Mouse (Mus musculus): ENCODE data around the gene Sphk2.

Gene Sphk2

DNA sequence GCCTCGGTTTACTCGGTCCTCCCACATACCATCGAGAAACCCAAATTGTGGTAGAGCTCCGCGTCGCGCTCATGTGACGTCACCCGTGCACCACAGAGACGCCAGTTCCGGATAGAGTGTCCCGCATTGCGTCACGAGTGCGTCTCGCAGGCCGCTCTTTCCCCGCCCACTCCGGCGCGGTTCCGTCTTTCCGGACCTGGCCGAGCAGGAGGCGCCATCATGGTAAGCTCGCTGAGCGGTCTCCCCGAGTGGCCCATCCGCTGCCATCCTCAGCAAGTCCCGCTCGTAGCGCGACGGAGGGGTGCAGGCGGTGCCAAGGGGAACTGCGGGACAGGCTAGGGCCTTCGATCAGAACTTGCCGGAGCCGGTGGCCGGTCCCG, at the start of gene Sphk2:
Sphk2 (minus strand) TSS at position 85 of the 380 bp plus-strand sequence.
- peak; percentile 95 to 98 for DNase-seq (ENCODE audit: low spot score in 2 of 2)

DNA sequence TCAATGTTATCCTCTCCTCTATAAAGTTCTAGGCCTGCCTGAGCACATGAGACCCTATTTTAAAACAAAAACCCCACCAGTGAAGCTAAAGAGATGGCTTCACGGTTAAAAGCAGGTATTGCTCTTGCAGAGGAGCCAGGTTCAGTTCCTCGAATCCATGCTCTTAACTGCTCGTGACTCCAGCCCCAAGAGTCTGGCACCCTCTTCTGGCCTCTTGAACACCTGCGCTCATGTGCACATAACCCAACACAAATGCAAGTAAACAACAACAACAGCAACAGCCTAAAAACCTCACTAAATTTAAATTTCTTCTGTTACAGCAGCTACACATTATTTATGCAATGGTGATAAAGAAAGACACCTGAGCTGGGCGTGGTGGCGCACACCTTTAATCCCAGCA, 49.7 kb upstream of the Sphk2 start:
- DNase-seq (ENCODE audit: low spot score in 2 of 2) = no peak

DNA sequence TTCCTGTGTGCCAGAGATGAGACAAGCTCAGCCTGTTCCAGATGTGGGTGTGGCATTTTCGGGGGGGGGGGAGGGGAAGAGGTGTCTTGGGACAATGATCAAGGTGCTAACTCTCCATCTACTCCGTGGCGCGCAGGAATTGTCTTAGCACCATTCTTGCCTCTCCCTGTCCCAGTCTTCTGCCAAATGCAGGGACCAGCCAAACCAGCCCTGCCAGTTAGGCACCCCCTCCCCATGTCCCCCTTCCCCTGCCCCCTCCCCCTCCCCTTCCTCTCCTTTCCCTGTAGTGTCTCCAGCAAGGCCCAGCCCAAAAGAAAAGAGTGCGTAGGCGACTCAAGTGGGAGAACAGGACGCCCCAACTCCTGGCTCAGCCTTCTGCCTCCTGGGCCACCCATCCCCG, 49.0 kb upstream of the Sphk2 start:
- DNase-seq (ENCODE audit: low spot score in 2 of 2) = no peak

DNA sequence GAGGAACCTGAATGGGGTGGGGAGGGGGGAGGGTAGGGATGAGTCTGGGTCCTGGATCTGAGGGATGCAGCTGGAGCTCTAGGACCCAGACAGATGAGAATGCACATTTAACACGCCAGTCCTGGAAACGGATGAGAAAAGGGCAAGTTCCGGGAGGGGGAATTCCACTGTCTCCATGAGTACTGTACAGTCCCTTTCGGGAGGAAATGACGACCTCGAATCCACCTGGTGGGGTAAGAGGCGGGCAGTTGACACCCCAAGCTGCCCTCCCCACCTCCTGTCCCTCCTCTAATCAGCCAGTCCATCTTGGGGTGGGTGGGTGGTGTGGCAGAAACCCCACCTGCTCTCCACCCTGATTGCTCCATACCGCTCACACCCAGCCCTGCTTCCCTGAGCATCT, 48.2 kb upstream of the Sphk2 start:
- DNase-seq (ENCODE audit: low spot score in 2 of 2) = no peak

DNA sequence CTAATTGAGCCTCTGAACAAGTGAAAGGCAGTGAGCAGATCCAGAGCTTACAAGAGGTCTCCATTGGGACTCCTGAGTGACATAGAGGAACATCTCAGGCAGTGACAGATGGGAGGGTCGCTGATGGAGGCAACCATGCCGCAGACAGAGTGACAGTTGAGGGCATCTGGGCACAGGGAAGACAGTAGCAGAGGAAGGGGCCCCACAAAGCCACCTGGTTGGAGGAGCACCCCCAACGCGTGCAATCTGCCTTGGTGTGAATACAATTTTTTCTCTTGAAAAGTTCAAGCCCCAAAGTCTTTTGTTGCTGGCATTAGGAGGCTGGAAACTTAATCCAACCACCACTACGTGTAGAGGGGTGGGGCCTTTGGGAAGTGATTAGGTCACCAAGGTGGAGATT, 42.3 kb upstream of the Sphk2 start:
- no peak for DNase-seq (ENCODE audit: low spot score in 2 of 2)

DNA sequence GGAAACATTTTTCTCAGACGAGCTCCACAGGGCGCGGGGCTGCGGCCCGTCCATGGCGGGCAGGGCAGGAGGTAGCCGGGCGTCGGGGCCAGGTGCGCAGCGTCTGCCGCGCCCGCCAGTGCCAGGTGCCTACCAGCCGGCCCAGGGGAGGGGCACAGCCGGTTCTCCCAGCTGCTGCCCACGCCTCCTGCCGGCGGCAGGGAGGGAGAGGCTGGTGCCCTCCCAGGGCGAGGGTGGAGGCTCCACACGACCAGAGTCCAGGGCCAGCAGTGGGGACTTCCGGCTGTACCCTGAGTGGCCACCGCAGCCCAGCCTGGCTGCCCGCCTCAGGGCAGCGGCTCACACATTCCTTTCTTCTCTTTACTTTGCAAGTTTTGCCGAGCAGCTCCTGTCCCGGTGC, 41.6 kb upstream of the Sphk2 start:
- no peak for DNase-seq (ENCODE audit: low spot score in 2 of 2)

DNA sequence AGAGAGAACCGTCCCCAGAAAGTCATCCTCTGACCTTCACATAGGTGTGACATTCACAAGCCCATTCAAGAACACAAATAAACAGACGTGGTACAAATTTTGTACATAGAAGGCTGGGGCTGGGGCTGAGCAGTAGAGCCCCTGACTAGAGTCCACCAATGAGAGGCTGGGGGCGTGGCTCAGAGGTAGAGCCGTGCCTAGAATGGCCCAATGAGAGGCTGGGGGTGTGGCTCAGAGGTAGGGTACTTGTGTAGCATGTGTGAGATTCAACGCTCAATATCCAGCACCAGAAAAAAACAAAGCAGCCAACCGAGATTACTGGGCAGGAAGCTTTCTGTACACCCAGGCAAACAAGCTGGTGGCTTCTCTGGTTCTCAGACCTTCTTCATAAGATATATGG, 37.9 kb upstream of the Sphk2 start:
- no peak for DNase-seq (ENCODE audit: low spot score in 2 of 2)

DNA sequence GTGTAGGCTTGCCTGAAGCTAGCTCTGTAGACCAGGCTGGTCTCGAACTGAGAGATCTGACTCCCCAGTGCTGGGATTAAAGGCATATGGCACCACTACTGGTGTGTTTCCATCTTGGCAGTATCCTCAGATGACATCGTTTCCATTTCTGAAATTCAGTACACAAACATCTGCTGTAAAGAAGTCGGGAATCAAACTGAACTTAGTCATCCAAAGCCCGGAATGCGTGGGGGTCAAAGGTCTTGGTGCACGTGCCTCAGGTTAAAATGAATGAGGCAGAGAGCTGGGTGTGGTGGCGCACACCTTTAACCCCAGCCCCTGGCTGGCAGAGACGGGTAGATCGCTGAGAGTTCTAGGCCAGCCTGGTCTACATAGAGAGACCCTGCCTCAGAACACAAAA, 32.4 kb upstream of the Sphk2 start:
- DNase-seq (ENCODE audit: low spot score in 2 of 2) = no peak

DNA sequence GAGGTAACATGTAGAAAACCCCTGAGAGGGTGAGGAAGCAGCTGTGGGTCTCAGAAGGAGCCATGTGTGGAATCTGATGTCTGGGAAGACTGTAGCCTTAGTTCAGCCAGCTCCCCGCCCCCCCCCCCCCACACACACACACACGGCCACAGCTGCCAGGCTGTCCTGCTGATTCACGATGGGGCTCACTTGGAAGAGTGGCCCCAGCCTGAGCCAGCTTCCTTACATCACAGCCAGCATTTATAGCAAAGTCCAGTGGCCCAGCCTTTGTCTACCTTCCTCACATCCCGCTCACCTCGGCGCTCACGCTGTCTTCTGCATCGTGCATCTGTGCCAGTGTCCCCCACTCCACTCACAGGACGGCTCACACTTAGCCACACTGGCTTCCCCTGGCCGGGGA, 31.6 kb upstream of the Sphk2 start:
- no peak for DNase-seq (ENCODE audit: low spot score in 2 of 2)

DNA sequence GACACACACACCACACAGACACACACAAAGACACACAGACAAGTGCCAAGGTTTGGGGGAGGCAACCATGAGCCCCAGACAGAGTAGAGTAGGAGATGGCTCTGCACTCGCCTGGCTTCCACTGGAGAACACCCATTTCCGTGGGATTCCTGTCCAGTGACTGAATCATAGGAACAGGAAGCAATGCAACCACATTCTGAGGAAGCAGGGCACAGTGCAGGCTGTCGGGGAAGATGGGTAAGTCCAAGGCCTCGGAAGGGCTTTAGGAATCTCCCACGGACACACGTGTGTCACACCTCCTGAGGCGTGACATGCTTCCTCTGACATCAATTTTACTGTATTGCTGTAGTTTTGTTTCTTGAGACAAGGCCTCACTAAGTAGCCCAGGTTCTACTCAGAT, 30.3 kb upstream of the Sphk2 start:
- no peak for DNase-seq (ENCODE audit: low spot score in 2 of 2)

DNA sequence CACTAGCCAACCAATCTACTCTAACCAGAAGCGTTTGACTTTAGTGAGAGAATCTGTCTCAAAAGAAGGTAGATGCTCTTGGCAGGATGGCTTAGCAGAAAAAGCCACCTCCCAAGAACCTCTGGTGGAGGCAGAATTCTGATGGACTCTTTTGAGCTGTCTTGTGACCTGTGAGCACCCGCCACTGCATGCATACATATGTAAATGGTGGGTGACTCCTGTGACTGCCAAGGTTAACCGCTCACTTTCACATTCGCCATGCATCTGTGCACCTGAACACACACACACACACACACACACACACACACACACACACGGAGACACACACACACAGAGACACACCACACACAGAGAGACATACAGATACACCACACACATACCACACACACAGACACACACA, 29.6 kb upstream of the Sphk2 start:
- DNase-seq (ENCODE audit: low spot score in 2 of 2) = no peak

DNA sequence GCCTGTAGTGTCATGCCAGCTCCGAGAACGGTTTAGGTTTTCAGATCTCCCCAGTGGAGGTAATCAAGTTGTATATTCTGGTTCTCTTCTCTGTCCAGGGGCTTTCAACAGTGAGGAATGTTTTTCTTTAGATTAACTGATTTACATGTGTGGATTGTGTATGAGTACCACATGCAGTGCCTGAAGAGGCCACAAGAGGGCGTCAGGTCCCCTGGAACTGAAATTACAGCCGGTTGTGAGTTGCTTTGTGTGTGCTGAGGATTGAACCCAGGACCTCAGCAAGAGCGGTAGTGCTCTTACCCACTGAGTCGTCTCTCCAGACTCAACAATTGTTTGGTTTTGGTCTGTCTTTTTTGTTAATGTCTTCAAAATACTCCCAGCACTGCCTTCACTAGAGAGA, 28.7 kb upstream of the Sphk2 start:
- no peak for DNase-seq (ENCODE audit: low spot score in 2 of 2)

DNA sequence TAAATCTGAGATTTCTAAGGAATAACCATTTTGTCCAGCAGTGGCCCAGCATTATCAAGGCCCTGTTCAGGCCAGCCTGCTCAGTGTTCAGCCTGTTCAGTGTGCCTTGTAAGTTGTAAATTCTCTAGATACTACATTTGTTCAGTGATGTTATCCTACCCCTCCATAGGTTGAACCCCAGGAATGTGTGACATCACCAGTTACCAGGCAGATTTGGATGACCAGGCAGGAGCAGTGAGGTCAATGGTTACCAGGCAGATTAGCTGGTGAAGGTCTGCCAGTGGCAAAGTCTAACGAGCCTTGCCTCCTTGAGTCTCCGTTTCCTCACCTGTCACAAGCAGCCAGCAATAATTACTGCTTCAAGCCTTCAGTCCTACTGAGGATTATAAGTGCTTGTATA, 26.6 kb upstream of the Sphk2 start:
- no peak for DNase-seq (ENCODE audit: low spot score in 2 of 2)

DNA sequence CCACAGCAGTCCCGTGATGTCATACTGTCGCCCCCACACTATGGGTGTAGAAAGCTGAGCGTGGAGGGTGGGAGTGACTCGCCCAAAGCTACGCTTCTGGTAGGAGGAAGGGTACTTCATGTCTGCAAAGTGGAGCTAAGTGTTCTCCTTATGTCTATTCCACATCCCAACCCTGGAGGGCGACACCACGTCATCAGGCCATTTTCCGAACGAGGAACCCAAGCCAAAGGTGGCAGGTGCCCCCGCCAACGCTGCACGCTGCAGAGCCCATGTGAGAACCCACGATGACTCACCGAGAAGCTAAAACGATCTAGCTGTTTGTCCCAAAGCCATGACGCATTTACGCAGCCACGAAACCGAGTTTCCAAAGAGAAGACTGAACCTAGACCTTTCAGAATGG, 24.5 kb upstream of the Sphk2 start:
- no peak for DNase-seq (ENCODE audit: low spot score in 2 of 2)

DNA sequence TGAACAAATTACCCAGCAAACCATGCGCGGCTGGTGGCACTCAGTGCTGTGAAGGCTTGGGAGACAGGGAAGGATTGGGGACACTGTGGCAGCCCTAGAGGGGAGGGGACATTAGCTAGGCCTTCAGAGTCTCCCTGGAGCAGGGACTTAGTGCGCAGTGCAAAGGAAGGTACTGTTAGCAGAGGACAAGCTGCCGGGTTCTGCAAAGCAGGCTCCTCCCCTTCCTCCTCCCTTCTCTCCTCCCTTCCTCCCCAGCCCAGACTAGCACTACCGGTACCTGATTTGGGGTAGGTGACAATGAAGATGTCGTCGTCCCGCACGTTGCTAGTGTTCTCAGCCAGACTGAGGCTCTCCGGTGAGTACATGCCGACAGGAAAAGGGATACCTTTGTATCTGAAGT, 24.0 kb upstream of the Sphk2 start:
- DNase-seq (ENCODE audit: low spot score in 2 of 2) = no peak

DNA sequence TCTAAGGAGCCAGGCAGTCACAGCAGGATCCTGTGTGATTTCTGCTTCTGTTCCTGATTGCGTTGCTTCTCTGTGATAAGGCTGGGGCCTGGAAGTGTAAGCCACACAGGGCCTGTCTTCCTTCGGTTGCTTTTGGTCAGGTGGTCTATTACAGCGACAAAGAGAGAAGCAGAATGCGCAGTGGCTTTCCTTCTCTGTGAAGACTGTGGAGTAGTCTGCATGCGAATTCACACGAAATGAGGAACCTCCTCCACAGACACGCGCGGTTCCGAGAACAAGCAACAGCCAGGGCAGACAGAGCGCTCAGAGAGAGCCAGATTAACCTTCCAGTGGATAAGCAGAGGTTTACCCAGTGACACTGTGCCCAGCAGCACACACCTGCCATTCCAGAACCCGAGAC, 23.5 kb upstream of the Sphk2 start:
- no peak for DNase-seq (ENCODE audit: low spot score in 2 of 2)

DNA sequence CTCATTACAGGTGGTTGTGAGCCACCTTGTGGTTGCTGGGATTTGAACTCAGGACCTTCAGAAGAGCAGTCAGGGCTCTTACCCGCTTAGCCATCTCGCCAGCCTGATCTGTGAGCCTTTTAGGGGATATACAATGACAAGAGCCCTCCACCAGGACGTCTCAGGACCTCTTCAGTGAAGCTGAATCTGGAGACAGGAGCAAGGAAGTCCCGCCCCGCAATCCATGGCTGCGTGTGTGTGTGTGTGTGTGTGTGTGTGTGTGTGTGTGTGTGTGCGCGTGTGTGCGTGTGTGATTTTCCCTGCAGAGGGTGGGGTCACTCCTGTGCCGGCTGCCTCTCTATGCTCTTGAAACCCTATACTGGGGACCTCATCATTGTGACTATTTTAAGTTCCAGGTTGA, 22.0 kb upstream of the Sphk2 start:
- no peak for DNase-seq (ENCODE audit: low spot score in 2 of 2)

DNA sequence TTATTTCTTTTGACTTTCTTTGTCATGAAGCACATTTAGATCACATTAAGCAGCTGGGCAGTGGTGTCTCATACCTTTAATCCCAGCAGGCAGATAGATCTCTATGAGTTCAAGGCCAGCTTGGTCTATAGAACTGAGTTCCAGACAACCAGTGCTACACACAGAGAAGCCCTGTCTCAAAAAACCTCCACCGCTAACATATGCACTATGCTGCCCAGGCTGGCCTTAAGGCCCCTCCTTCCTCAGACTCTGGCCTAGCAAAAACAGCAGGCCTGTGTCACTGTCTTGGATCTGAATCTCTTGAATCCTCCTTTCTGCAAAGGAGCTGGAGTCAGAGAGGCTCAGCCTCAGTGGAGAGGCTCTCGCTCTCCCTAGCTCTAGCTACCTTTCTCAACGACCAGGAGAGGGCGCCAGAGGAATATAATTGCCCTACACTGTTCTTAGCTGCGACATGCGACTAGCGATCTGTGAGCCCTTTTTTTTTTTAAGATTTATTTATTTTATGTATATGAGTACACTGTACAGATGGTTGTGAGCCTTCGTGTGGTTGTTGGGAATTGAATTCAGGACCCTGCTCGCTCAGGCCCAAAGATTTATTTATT, 21.5 kb upstream of the Sphk2 start:
- DNase-seq (ENCODE audit: low spot score in 2 of 2) = peak in 1 of 2 experiments; percentile 67

DNA sequence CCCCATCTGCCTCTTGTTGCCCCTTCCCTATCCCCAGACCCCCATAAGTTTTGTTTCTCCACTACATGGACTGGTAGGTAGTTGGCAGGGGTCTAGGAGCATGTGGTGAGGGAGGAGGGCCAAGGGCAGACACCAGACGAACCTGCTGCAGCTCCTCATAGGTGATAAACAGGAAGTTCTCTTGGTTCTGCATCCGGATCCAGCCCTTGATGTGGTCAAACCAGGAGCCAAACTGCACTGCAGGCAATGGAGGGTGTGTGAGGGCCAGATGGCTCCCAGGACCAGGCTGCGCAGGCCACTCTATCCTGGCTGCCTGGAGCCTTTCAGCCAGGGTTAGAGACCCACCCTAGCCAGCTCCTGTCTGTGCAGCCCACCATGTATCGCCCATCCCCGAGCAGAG, 15.7 kb upstream of the Sphk2 start:
- no peak for DNase-seq (ENCODE audit: low spot score in 2 of 2)

DNA sequence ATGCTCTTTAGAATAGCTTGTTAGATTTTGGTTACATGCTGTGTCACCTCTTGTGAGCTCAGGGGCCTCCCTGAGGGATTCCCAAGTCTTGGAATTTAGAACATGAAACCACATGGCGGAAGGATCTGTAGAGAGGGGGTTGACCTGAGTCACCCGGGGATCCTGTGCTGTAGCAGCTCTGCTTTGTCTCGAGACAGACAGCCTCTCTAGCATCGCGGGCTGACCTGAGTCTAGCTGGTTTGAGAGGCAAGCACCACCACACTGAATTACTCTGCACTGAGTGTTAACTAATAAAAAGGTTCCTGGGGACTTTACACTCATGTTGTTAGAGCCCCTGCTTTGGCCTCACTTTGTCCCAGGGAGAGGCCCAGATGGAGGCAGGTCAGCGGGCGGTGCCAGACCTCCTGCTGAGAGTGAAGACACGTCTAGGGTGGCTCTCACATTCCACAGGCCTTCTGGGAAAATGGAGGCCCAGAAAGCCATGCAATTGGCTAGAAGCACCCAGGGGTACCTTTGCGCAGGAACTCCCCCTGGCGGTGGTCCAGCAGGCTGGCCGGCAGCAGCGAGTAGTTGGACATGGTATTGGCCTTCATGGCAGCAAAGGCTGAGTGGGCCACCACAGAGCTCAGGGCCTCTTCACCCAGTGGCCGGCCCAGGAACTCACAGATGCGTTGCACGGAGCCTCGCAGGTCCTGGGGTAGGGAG, 13.1 kb upstream of the Sphk2 start:
- DNase-seq (ENCODE audit: low spot score in 2 of 2) = no peak

DNA sequence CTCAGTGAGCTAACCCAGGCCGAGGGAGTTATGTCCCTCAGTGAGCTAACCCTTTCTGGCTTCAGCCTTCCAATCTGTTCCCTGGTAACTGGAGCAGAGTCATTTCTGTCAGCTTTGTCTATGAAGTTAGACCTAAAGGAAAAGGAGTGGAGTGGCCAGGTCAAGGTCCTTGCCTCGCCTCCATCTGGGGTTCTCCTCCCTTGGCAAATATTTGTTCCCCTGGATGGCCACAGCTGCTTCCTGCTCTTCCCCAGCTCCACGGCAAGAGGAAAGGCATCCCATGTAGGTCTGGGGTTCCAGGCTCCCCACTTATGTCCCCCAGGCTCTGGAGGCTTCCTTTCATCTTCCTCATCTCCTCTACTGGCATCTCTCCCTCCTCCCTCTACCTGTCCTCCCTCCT, 9.8 kb upstream of the Sphk2 start:
- no peak for DNase-seq (ENCODE audit: low spot score in 2 of 2)

DNA sequence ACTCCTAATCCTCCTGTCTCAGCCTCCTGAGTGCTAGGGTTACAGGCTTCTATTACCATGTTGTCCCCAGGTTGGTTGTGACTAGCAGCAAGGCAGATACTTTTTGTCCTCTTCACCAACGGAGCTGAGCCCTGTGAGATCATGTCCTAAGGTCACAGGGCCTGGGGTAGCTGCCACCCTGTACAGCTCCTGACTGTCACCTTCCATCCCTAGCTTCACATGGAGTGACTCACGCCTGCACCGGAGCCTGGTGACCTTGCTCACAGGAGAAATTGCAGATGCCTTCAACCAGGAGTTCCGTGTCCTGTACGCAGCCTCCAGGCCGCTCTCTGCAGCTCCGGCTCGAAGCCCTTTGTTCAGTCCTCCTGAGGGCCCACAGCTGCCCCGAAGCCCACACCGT, 8.6 kb upstream of the Sphk2 start:
- DNase-seq (ENCODE audit: low spot score in 2 of 2) = no peak

DNA sequence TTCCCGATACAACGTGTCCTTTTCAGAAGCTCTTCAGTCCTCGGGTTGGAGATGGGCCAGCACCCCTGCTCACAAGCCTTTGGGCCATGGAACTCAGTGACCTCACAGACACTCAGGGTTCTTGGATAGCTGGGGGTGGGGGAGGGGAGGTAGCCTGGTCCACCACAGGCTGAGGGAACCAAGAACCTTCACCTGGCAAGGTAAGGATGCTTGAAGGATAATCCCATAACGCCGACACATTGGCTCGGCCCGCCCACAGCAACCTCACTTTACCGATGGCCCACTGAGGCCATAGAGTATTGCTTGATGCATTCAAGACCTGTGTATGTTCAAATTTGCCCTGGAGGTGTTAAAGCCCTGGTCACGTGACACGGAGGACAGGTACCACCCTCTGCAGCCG, 7.9 kb upstream of the Sphk2 start, which contains the start of gene Spaca4:
Spaca4 (minus strand) TSS at position 101 of the 400 bp plus-strand sequence.
- no peak for DNase-seq (ENCODE audit: low spot score in 2 of 2)

DNA sequence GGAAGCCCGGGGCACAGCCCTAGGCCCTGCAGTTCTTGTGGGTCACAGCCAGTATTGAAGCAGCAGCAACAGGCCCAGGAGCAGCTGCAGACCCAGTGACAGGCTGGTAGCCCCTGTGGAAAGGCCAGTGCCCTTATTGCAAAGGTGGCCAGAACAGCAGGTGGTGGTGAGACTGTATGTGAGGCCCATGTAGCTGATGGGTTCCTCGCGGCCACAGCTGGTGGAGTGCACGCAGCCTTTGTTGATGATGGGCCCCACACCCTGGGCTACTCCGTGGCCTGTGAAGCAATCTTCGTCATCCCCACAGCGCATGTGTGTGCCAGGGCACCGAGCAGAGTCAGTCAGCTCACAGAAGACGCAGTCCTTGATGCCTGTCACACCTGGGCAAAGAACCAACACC, 7.3 kb upstream of the Sphk2 start:
- DNase-seq (ENCODE audit: low spot score in 2 of 2) = no peak
